Mouse (Mus musculus): ENCODE data around the gene Ccdc63. TPM values are rescaled to one million over a fixed set of nuclear protein-coding genes. Genes with fewer than 3 reads are reported as not detected.
A peak's percentile ranks its signal among the peaks of the same experiment; 100 is the strongest.

Ccdc63 gene
- polyA plus RNA-seq, 1 experiment from 2014 or later: 0.31 TPM

DNA sequence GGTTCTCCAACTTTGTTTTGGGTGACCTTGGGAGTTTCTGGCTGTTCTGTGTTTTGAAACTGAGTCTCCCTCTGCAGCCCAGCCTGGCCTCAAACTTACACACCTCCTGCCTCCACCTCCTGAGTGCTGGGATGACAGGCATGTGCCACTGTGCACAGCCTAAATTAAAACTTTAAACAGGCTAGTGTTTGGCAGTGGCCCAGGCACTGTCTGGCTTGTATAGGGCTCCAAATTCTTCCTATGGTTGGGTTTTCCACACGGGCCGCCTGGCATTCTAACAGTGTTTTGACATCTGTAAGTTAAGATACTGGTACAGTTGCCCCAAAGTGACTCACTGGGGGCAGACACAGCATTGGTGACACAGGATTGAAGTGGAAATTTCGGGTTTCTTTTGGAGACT is 54.5 kb downstream of the Ccdc63 start:
- H3K27ac ChIP-seq (ENCODE audit: low read depth, low read length): no peak overlapping the region
- H3K4me2 ChIP-seq (replicated peaks; ENCODE audit: low read depth, low read length): no peak overlapping the region
- ATAC-seq (ENCODE audit: low FRiP score, low TSS enrichment): no peak
- H3K4me1 ChIP-seq (ENCODE audit: control insufficient read depth, insufficient read depth, low read length): 0 out of 2 replicates have a peak, but pooled peaks cover under 1% of the 10 kb centered on the region
- H3K9me3 ChIP-seq (ENCODE audit: control insufficient read depth, low read length): no peaks in the 10 kb centered on the region
- H3K27me3 ChIP-seq (ENCODE audit: control insufficient read depth, insufficient read depth, low read length): no peaks in the 10 kb centered on the region
- H3K36me3 ChIP-seq (ENCODE audit: control insufficient read depth, insufficient read depth, low read length): no peaks in the 10 kb centered on the region
- 73% methylated on average over 3 of the region's 3 CpGs for WGBS
- H3K4me3 ChIP-seq (ENCODE audit: low read length): no peak overlapping the region
- H3K9ac ChIP-seq (ENCODE audit: low read depth, low read length): no peak overlapping the region

GRCm38 (mm10) chr5:122085291-122085690 is 55.3 kb downstream of the Ccdc63 start:
- Histone ChIP-seq H3K27ac (ENCODE audit: low read depth, low read length) (no peak overlapping the region), H3K4me2 (replicated peaks; ENCODE audit: low read depth, low read length) (no peak overlapping the region)
- 79% methylated on average over 7 of the region's 7 CpGs for WGBS

DNA sequence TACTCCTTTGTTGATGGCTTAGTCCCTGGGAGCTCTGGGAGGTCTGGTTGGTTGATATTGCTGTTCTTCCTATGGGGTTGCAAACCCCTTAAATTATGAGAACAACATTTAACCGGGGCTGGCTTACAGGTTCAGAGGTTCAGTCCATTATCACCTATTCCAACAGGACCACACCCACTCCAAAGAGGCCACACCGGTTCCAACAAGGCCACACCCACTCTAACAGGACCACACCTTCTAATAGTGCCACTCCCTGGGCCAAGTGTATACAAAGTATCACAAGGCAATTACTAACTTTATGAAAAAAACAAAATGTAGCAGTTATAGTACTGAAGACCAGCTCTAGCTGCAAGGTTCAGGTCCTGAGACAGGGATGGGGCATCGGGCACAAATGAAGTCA is 56.2 kb downstream of the Ccdc63 start:
- Histone ChIP-seq H3K27me3 (ENCODE audit: control insufficient read depth, insufficient read depth, low read length) (no peaks in the 10 kb centered on the region), H3K4me2 (replicated peaks; ENCODE audit: low read depth, low read length) (no peak overlapping the region), H3K4me3 (ENCODE audit: low read length) (no peak overlapping the region), H3K9ac (ENCODE audit: low read depth, low read length) (no peak overlapping the region), H3K36me3 (ENCODE audit: control insufficient read depth, insufficient read depth, low read length) (no peaks in the 10 kb centered on the region), H3K4me1 (ENCODE audit: control insufficient read depth, insufficient read depth, low read length) (0 out of 2 replicates have a peak, but pooled peaks cover 3% of the 10 kb centered on the region), H3K27ac (ENCODE audit: low read depth, low read length) (no peak overlapping the region), H3K9me3 (ENCODE audit: control insufficient read depth, low read length) (no peaks in the 10 kb centered on the region)
- 66% methylated on average over 3 of the region's 3 CpGs for WGBS
- no peak for ATAC-seq (ENCODE audit: low FRiP score, low TSS enrichment)

More at GRCm38 (mm10) chr5:122085291-122085690, 55.3 kb downstream of the Ccdc63 start:
- Histone ChIP-seq H3K4me3 (ENCODE audit: low read length) (no peak overlapping the region), H3K27me3 (ENCODE audit: control insufficient read depth, insufficient read depth, low read length) (no peaks in the 10 kb centered on the region), H3K36me3 (ENCODE audit: control insufficient read depth, insufficient read depth, low read length) (no peaks in the 10 kb centered on the region), H3K9ac (ENCODE audit: low read depth, low read length) (no peak overlapping the region), H3K9me3 (ENCODE audit: control insufficient read depth, low read length) (no peaks in the 10 kb centered on the region), H3K4me1 (ENCODE audit: control insufficient read depth, insufficient read depth, low read length) (0 out of 2 replicates have a peak, but pooled peaks cover 3% of the 10 kb centered on the region)
- no peak for ATAC-seq (ENCODE audit: low FRiP score, low TSS enrichment)

DNA sequence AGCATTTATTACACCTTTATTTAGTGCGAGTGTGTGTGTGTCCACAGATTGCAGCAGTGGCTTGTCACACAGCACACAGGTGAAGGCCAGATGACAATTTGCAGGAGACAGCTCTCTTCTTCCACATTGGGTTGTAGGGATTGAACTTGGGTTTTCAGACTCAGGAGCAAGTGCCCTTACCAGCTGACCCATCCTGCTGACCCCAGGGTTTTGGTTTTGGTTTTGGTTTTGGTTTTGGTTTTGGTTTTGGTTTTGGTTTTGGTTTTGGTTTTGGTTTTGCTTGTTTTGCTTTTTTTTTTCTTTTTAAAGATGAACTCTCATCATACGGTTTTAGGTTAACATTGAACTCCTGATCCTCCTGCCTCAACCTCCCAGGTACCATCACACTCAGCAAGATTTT is 57.3 kb downstream of the Ccdc63 start:
- Histone ChIP-seq H3K27ac (ENCODE audit: low read depth, low read length) (no peak overlapping the region), H3K4me2 (replicated peaks; ENCODE audit: low read depth, low read length) (no peak overlapping the region), H3K36me3 (ENCODE audit: control insufficient read depth, insufficient read depth, low read length) (no peaks in the 10 kb centered on the region), H3K4me1 (ENCODE audit: control insufficient read depth, insufficient read depth, low read length) (0 out of 2 replicates have a peak, but pooled peaks cover 3% of the 10 kb centered on the region), H3K27me3 (ENCODE audit: control insufficient read depth, insufficient read depth, low read length) (no peaks in the 10 kb centered on the region), H3K4me3 (ENCODE audit: low read length) (no peak overlapping the region), H3K9me3 (ENCODE audit: control insufficient read depth, low read length) (no peaks in the 10 kb centered on the region), H3K9ac (ENCODE audit: low read depth, low read length) (no peak overlapping the region)
- WGBS: 85% methylated on average over 2 of the region's 2 CpGs
- no peak for ATAC-seq (ENCODE audit: low FRiP score, low TSS enrichment)

DNA sequence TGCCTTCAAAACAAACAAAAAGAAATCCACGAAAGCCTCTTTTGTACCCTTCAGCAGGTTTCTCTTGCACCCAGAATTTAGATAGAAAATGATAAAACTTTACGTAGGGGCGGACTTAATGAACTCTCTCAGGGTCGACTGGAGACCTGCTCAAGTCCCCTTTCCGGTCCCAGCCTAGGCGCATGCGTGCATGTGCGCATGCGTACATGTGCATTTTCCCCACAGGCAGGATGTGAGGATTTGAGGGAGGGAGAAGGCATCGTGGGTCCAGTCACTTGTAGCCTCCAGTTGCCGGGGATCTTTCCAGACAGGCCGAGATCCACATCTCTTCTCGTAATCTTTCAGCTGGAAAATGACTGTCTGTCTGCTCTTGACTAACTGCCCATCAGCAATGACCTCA is 59.2 kb downstream of the Ccdc63 start:
- 87% methylated on average over 13 of the region's 13 CpGs for WGBS
- H3K4me1 ChIP-seq (ENCODE audit: control insufficient read depth, insufficient read depth, low read length): peaks cover 9% of the 10 kb centered on the region; the same call in 1 of the 2 replicates
- no peak overlapping the region for H3K4me2 ChIP-seq (replicated peaks; ENCODE audit: low read depth, low read length)
- no peak overlapping the region for H3K27ac ChIP-seq (ENCODE audit: low read depth, low read length)
- no peak for ATAC-seq (ENCODE audit: low FRiP score, low TSS enrichment)
- H3K9me3 ChIP-seq (ENCODE audit: control insufficient read depth, low read length): no peaks in the 10 kb centered on the region
- H3K9ac ChIP-seq (ENCODE audit: low read depth, low read length): no peak overlapping the region
- no peaks in the 10 kb centered on the region for H3K27me3 ChIP-seq (ENCODE audit: control insufficient read depth, insufficient read depth, low read length)
- H3K4me3 ChIP-seq (ENCODE audit: low read length): no peak overlapping the region
- no peaks in the 10 kb centered on the region for H3K36me3 ChIP-seq (ENCODE audit: control insufficient read depth, insufficient read depth, low read length)

DNA sequence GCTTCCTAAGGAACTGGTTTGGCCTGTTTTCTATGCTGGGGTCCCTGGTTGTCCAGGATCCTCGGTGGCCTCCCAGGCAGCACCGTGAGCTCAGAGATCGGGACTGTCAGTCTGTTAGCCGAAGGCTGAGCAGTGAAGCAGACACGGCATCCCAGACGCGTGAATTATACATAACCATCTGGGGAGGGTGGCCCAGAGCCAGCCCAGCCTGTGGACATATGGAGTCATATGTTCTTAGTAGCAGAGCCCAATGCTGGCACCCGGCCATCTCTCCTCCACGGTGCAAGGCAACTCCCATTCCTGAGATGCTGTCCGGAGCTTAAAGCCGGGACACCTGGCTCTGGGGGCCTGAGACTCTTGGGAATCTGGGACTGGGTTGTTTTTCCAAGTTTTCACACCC is 59.7 kb downstream of the Ccdc63 start:
- H3K27ac ChIP-seq (ENCODE audit: low read depth, low read length): no peak overlapping the region
- H3K9ac ChIP-seq (ENCODE audit: low read depth, low read length): no peak overlapping the region
- 58% methylated on average over 11 of the region's 11 CpGs for WGBS
- ATAC-seq (ENCODE audit: low FRiP score, low TSS enrichment): no peak
- no peak overlapping the region for H3K4me3 ChIP-seq (ENCODE audit: low read length)
- H3K9me3 ChIP-seq (ENCODE audit: control insufficient read depth, low read length): no peaks in the 10 kb centered on the region
- H3K4me1 ChIP-seq (ENCODE audit: control insufficient read depth, insufficient read depth, low read length): peaks cover 13% of the 10 kb centered on the region; the same call in 1 of the 2 replicates
- no peaks in the 10 kb centered on the region for H3K27me3 ChIP-seq (ENCODE audit: control insufficient read depth, insufficient read depth, low read length)
- no peak overlapping the region for H3K4me2 ChIP-seq (replicated peaks; ENCODE audit: low read depth, low read length)
- H3K36me3 ChIP-seq (ENCODE audit: control insufficient read depth, insufficient read depth, low read length): no peaks in the 10 kb centered on the region

GRCm38 (mm10) chr5:122079796-122080195 is 60.8 kb downstream of the Ccdc63 start:
- no peak overlapping the region for H3K9ac ChIP-seq (ENCODE audit: low read depth, low read length)
- ATAC-seq (ENCODE audit: low FRiP score, low TSS enrichment): no peak
- 85% methylated on average over 7 of the region's 7 CpGs for WGBS
- H3K27ac ChIP-seq (ENCODE audit: low read depth, low read length): no peak overlapping the region
- H3K4me3 ChIP-seq (ENCODE audit: low read length): no peak overlapping the region
- H3K4me1 ChIP-seq (ENCODE audit: control insufficient read depth, insufficient read depth, low read length): peaks cover 13% of the 10 kb centered on the region; the same call in 1 of the 2 replicates
- no peak overlapping the region for H3K4me2 ChIP-seq (replicated peaks; ENCODE audit: low read depth, low read length)
- no peaks in the 10 kb centered on the region for H3K27me3 ChIP-seq (ENCODE audit: control insufficient read depth, insufficient read depth, low read length)
- H3K9me3 ChIP-seq (ENCODE audit: control insufficient read depth, low read length): no peaks in the 10 kb centered on the region
- no peaks in the 10 kb centered on the region for H3K36me3 ChIP-seq (ENCODE audit: control insufficient read depth, insufficient read depth, low read length)

DNA sequence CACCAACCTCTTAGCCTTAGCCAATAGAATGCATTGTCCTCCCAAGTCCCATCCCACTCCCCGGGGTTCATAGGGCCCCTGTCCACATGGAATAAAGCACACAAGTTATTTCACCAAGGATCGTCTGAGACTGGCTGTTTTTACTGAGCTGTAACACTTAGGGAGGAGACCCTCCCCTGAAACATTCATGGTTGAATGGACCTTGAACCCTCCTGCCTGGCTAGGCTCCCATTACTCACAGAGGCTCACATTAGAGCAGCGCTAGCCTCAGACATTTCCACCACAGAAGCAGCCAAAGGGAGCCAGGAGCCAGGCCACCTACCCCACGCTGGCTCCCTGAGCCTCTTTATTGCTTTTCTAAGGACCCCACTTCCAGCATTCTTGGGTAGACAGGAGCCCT is 63.4 kb downstream of the Ccdc63 start:
- H3K4me1 ChIP-seq (ENCODE audit: control insufficient read depth, insufficient read depth, low read length): peaks cover 13% of the 10 kb centered on the region; the same call in 1 of the 2 replicates
- H3K4me2 ChIP-seq (replicated peaks; ENCODE audit: low read depth, low read length): no peak overlapping the region
- no peaks in the 10 kb centered on the region for H3K9me3 ChIP-seq (ENCODE audit: control insufficient read depth, low read length)
- H3K36me3 ChIP-seq (ENCODE audit: control insufficient read depth, insufficient read depth, low read length): no peaks in the 10 kb centered on the region
- H3K27me3 ChIP-seq (ENCODE audit: control insufficient read depth, insufficient read depth, low read length): no peaks in the 10 kb centered on the region
- no peak overlapping the region for H3K9ac ChIP-seq (ENCODE audit: low read depth, low read length)
- ATAC-seq (ENCODE audit: low FRiP score, low TSS enrichment): peak; percentile 63; the same call in 1 of the 2 replicates
- 0 out of 2 replicates have a peak overlapping the region, but pooled peaks have one; percentile 18 for H3K27ac ChIP-seq (ENCODE audit: low read depth, low read length)
- 34% methylated on average over 4 of the region's 4 CpGs for WGBS
- no peak overlapping the region for H3K4me3 ChIP-seq (ENCODE audit: low read length)

DNA sequence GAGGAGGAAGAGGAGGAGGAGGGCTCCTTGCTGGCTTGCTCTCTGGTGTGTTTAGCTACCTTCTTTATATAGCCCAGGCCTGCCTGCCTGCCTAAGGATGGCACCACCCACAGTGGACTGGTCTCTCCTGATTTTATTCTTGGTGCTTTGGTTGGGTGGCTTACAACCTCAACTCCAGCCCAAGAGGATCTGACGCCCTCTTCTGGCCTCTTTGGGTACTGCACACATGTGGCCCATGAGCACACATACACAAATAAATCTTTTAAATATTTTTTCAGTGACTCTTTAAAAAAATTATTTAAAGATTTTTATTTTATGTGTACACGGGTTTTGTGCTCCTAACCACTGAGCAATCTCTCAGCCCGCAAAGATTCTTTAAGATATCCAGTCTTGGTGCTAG is 64.9 kb downstream of the Ccdc63 start:
- Histone ChIP-seq H3K4me1 (ENCODE audit: control insufficient read depth, insufficient read depth, low read length) (peaks cover 10% of the 10 kb centered on the region; the same call in 1 of the 2 replicates), H3K4me2 (replicated peaks; ENCODE audit: low read depth, low read length) (no peak overlapping the region), H3K4me3 (ENCODE audit: low read length) (no peak overlapping the region), H3K9me3 (ENCODE audit: control insufficient read depth, low read length) (no peaks in the 10 kb centered on the region), H3K36me3 (ENCODE audit: control insufficient read depth, insufficient read depth, low read length) (no peaks in the 10 kb centered on the region), H3K27me3 (ENCODE audit: control insufficient read depth, insufficient read depth, low read length) (no peaks in the 10 kb centered on the region), H3K27ac (ENCODE audit: low read depth, low read length) (no peak overlapping the region), H3K9ac (ENCODE audit: low read depth, low read length) (no peak overlapping the region)
- 58% methylated on average over 3 of the region's 3 CpGs for WGBS
- ATAC-seq (ENCODE audit: low FRiP score, low TSS enrichment): no peak

All from kidney, embryonic 14.5 days (tissue).